Mouse (Mus musculus): ENCODE measurements around the gene Rbm17.

GRCm38 (mm10) chr2:11545380-11545779, 58.6 kb downstream of the Rbm17 start:
- TF ChIP-seq CTCF (IDR thresholded peaks at IDR 0.05; ENCODE audit: low read depth) (no peak), EP300 (IDR thresholded peaks at IDR 0.05; ENCODE audit: low read depth) (no peak)
